Mouse (Mus musculus): ENCODE measurements at regions not wholly inside any gene's neighbourhood (a gene's known extent, or its start where the extent isn't known, plus 50 kb on each side); places are given as distances from the start of the nearest gene placed in this dataset.

GRCm38 (mm10) chr4:69327606-69328005 lies 373.4 kb upstream of the Brinp1 start:
- TF ChIP-seq EP300 (IDR thresholded peaks at IDR 0.05) (no peak), CTCF (IDR thresholded peaks at IDR 0.05) (no peak)

All from lung, postnatal 0 days (tissue).